9 mouse cellular contexts compared by ENCODE assay signal in the genomic region with DNA sequence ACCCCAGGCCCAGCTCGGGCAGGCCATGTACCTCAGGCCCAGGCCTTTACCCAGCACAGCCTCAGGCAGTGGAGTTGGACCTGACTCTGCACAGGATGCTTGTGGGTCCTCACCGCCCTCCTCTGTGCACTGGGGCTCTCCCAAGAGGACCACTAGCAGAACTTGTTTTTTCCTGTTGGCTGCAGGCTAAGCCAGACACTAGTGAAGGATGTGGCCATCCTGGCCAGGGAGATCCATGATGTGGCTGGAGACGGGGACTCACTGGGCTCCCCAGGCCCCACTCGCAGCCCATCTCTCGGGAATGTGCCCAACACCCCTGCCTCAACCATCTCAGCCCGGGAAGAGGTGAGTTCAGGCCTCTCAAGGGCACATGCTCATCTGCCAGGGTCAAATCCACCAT. TPM values are rescaled to one million over a fixed set of nuclear protein-coding genes. Genes with fewer than 3 reads are reported as not detected.
A peak's percentile ranks its signal among the peaks of the same experiment; 100 is the strongest.
DNase-seq lines count a peak whose midpoint lies in the region; ATAC-seq and TF ChIP-seq lines count a peak whose summit lies in the region.
"Had no signal": no experiment of that assay in that cellular context is flagged by ENCODE, and none has a peak within 500 bp of the region (broad histone marks: within the 10 kb centered on the region; RNA-seq: fewer than 3 reads in every experiment).

No protein-coding gene starts in this region.

- ATAC-seq in midbrain, embryonic 16.5 days = no peak

- peak; percentile 14 for DNase-seq in left cerebral cortex, postnatal 4 days
- DNase-seq in left cerebral cortex, adult 11 months (ENCODE audit: low spot score) = no peak
- peak; percentile 36 for DNase-seq in heart, postnatal 25 days (ENCODE audit: low spot score)
- no peak for DNase-seq in cerebellum, adult 9-11 months
- DNase-seq in MN1 (ENCODE audit: low spot score) = no peak
- no peak for DNase-seq in right cerebral cortex, adult 18-20 months

- no peaks in the 10 kb centered on the region for H3K4me1 ChIP-seq in embryonic fibroblast, embryonic 13.5 days (ENCODE audit: control insufficient read depth, insufficient read depth, low read length)
- peaks cover 9% of the 10 kb centered on the region for H3K4me1 ChIP-seq in midbrain, embryonic 16.5 days (ENCODE audit: control insufficient read depth, insufficient read depth, low read length)

- no peak overlapping the region for H3K4me3 ChIP-seq in embryonic fibroblast, embryonic 13.5 days (ENCODE audit: insufficient read depth, low read length)
- no peak overlapping the region for H3K4me3 ChIP-seq in midbrain, embryonic 16.5 days (ENCODE audit: low read depth, low read length)

- H3K4me2 ChIP-seq in midbrain, embryonic 16.5 days (ENCODE audit: low read length) = no peak overlapping the region

- 61% methylated on average over 6 of the region's 6 CpGs for WGBS in midbrain, embryonic 16.5 days

- no peaks in the 10 kb centered on the region for H3K27me3 ChIP-seq in midbrain, embryonic 16.5 days (ENCODE audit: control insufficient read depth, insufficient read depth, low read depth, low read length)

- no peak for TF ChIP-seq POLR2A in embryonic fibroblast, embryonic 13.5 days (IDR thresholded peaks at IDR 0.05; ENCODE audit: low read depth, low read length)

- H3K9me3 ChIP-seq in midbrain, embryonic 16.5 days (replicated peaks; ENCODE audit: control insufficient read depth, low read length, poor library complexity, severe bottlenecking) = no peaks in the 10 kb centered on the region

- peaks cover 32% of the 10 kb centered on the region for H3K36me3 ChIP-seq in midbrain, embryonic 16.5 days (ENCODE audit: control insufficient read depth, insufficient read depth, low read length)

- peak overlapping the region; percentile 48 for H3K27ac ChIP-seq in embryonic fibroblast, embryonic 13.5 days (ENCODE audit: insufficient read depth, low read length)
- H3K27ac ChIP-seq in midbrain, embryonic 16.5 days (ENCODE audit: low read length) = no peak overlapping the region
- H3K27ac ChIP-seq: macrophage had no signal

- no peak for TF ChIP-seq CTCF in embryonic fibroblast, embryonic 13.5 days (IDR thresholded peaks at IDR 0.05; ENCODE audit: borderline replicate concordance, insufficient read depth, low read length)

- intact Hi-C loops in left cerebral cortex, postnatal 4 days (cut with DNase I) = no loop called here
- intact Hi-C loops in heart, postnatal 25 days (cut with DNase I) = no loop called here

- H3K9ac ChIP-seq in midbrain, embryonic 16.5 days (ENCODE audit: low read depth, low read length) = peak overlapping the region; percentile 17; the same call in 1 of the 2 replicates

RNA-seq across cellular contexts. Expression of gene Pld4, which starts 17.7 kb away (rescaled TPM):
- 1 to 10 TPM; 6.2 to 6.6 TPM for total RNA-seq in left cerebral cortex, postnatal 4 days (2021)
- 0.30 and 4.2 TPM in 2 replicates for polyA plus RNA-seq in embryonic fibroblast, embryonic 13.5 days (2011; ENCODE audit: insufficient read length, low read depth, missing spikeins)
- 1 to 10 TPM; 5.6 to 6.9 TPM for total RNA-seq in heart, postnatal 25 days (2021)
- polyA plus RNA-seq in midbrain, embryonic 16.5 days (2015; fragmentation: Nextera tagmentation; extraction: Ambion mirVana) = 4.9 and 5.9 TPM in 2 replicates

RNA-seq across cellular contexts. Expression of gene Cep170b, which starts 22.5 kb away (rescaled TPM):
- total RNA-seq in left cerebral cortex, postnatal 4 days (2021) = 100 to 1,000 TPM; 183 to 185 TPM
- 55.0 and 66.1 TPM in 2 replicates for polyA plus RNA-seq in embryonic fibroblast, embryonic 13.5 days (2011; ENCODE audit: insufficient read length, low read depth, missing spikeins)
- total RNA-seq in heart, postnatal 25 days (2021) = 1 to 10 TPM; 7.7 to 9.8 TPM
- polyA plus RNA-seq in midbrain, embryonic 16.5 days (2015; fragmentation: Nextera tagmentation; extraction: Ambion mirVana) = 36.0 and 39.4 TPM in 2 replicates

RNA-seq across cellular contexts. Expression of gene Ahnak2, which starts 59.7 kb away (rescaled TPM):
- 10 to 100 TPM; 28.1 to 28.2 TPM for total RNA-seq in left cerebral cortex, postnatal 4 days (2021)
- polyA plus RNA-seq in embryonic fibroblast, embryonic 13.5 days (2011; ENCODE audit: insufficient read length, low read depth, missing spikeins) = 170 and 211 TPM in 2 replicates
- total RNA-seq in heart, postnatal 25 days (2021) = 10 to 100 TPM; 15.3 to 16.5 TPM
- polyA plus RNA-seq in midbrain, embryonic 16.5 days (2015; fragmentation: Nextera tagmentation; extraction: Ambion mirVana) = 1.4 and 2.0 TPM in 2 replicates

Comparison
In these comparisons a context has a peak if more than half of its experiments do, and no peak if none do; other contexts are left out.
1. DNase-seq: peak in left cerebral cortex, postnatal 4 days (single experiment) and heart, postnatal 25 days (single experiment); none in left cerebral cortex, adult 11 months (single experiment), cerebellum, adult 9-11 months (single experiment), MN1 (single experiment) and right cerebral cortex, adult 18-20 months (single experiment).
2. RNA of gene Cep170b, which starts 22.5 kb away (total RNA-seq): 183 to 185 TPM in left cerebral cortex, postnatal 4 days; 7.7 to 9.8 TPM in heart, postnatal 25 days; every median in the first group is over 10 times any median in the second.